Mouse (Mus musculus): ENCODE measurements around the gene Elmo2. TPM values are rescaled to one million over a fixed set of nuclear protein-coding genes. Genes with fewer than 3 reads are reported as not detected.

The Elmo2 gene
- polyA plus RNA-seq, 1 experiment from 2014 or later = 79.9 TPM

GRCm38 (mm10) chr2:165320531-165321150 lies 5.6 kb downstream of the Elmo2 start:
- Histone ChIP-seq H3K36me3 (ENCODE audit: control insufficient read depth, insufficient read depth, low read length) (no peaks in the 10 kb centered on the region), H3K4me1 (ENCODE audit: control insufficient read depth, insufficient read depth, low read length) (peaks cover 67% of the 10 kb centered on the region), H3K9ac (ENCODE audit: low read length) (no peak overlapping the region), H3K27me3 (ENCODE audit: control insufficient read depth, insufficient read depth, low read length) (peaks cover under 1% of the 10 kb centered on the region; the same call in 1 of the 2 replicates), H3K4me2 (no peak overlapping the region), H3K9me3 (ENCODE audit: control insufficient read depth, low read length) (no peaks in the 10 kb centered on the region), H3K4me3 (ENCODE audit: low read depth, low read length) (no peak overlapping the region), H3K27ac (ENCODE audit: low read depth, low read length) (no peak overlapping the region)
- DNase-seq (ENCODE audit: low spot score, missing footprints) (no peak), ATAC-seq (ENCODE audit: low FRiP score) (no peak)
- WGBS = 74% methylated on average over 12 of the region's 12 CpGs

GRCm38 (mm10) chr2:165319503-165319902 lies 6.8 kb downstream of the Elmo2 start:
- DNase-seq (ENCODE audit: low spot score, missing footprints) (peak; percentile 28), ATAC-seq (ENCODE audit: low FRiP score) (no peak)
- H3K9me3 ChIP-seq (ENCODE audit: control insufficient read depth, low read length) = no peaks in the 10 kb centered on the region
- no peak overlapping the region for H3K4me3 ChIP-seq (ENCODE audit: low read depth, low read length)
- 80% methylated on average over 4 of the region's 4 CpGs for WGBS
- H3K4me2 ChIP-seq = no peak overlapping the region
- no peak overlapping the region for H3K9ac ChIP-seq (ENCODE audit: low read length)
- peaks cover 6% of the 10 kb centered on the region for H3K27me3 ChIP-seq (ENCODE audit: control insufficient read depth, insufficient read depth, low read length)
- peaks cover 6% of the 10 kb centered on the region; the same call in 1 of the 2 replicates for H3K36me3 ChIP-seq (ENCODE audit: control insufficient read depth, insufficient read depth, low read length)
- peaks cover 57% of the 10 kb centered on the region for H3K4me1 ChIP-seq (ENCODE audit: control insufficient read depth, insufficient read depth, low read length)
- H3K27ac ChIP-seq (ENCODE audit: low read depth, low read length) = no peak overlapping the region

GRCm38 (mm10) chr2:165318941-165319340 lies 7.3 kb downstream of the Elmo2 start:
- Histone ChIP-seq H3K27me3 (ENCODE audit: control insufficient read depth, insufficient read depth, low read length) (peaks cover 8% of the 10 kb centered on the region), H3K4me2 (no peak overlapping the region), H3K36me3 (ENCODE audit: control insufficient read depth, insufficient read depth, low read length) (peaks cover 9% of the 10 kb centered on the region), H3K9ac (ENCODE audit: low read length) (no peak overlapping the region), H3K4me1 (ENCODE audit: control insufficient read depth, insufficient read depth, low read length) (peaks cover 57% of the 10 kb centered on the region), H3K27ac (ENCODE audit: low read depth, low read length) (no peak overlapping the region), H3K4me3 (ENCODE audit: low read depth, low read length) (no peak overlapping the region), H3K9me3 (ENCODE audit: control insufficient read depth, low read length) (no peaks in the 10 kb centered on the region)
- peak; percentile 73 for DNase-seq (ENCODE audit: low spot score, missing footprints)
- no peak for ATAC-seq (ENCODE audit: low FRiP score)
- 85% methylated on average over 7 of the region's 7 CpGs for WGBS

GRCm38 (mm10) chr2:165317621-165318263 lies 8.5 kb downstream of the Elmo2 start:
- WGBS = 45% methylated on average over 16 of the region's 16 CpGs
- Histone ChIP-seq H3K9ac (ENCODE audit: low read length) (0 out of 2 replicates have a peak overlapping the region, but pooled peaks have one; percentile 22), H3K27me3 (ENCODE audit: control insufficient read depth, insufficient read depth, low read length) (peaks cover 8% of the 10 kb centered on the region), H3K4me3 (ENCODE audit: low read depth, low read length) (no peak overlapping the region), H3K9me3 (ENCODE audit: control insufficient read depth, low read length) (no peaks in the 10 kb centered on the region), H3K36me3 (ENCODE audit: control insufficient read depth, insufficient read depth, low read length) (peaks cover 9% of the 10 kb centered on the region), H3K4me1 (ENCODE audit: control insufficient read depth, insufficient read depth, low read length) (peaks cover 56% of the 10 kb centered on the region), H3K4me2 (peak overlapping the region; percentile 30), H3K27ac (ENCODE audit: low read depth, low read length) (peak overlapping the region; percentile 92)
- DNase-seq (ENCODE audit: low spot score, missing footprints) (peak; percentile 93), ATAC-seq (ENCODE audit: low FRiP score) (no peak)

- DNase-seq (ENCODE audit: low spot score, missing footprints) = peak; percentile 97
Measured at GRCm38 (mm10) chr2:165316837-165317473, 9.3 kb downstream of the Elmo2 start.

GRCm38 (mm10) chr2:165316204-165316603 lies 10.1 kb downstream of the Elmo2 start:
- DNase-seq (ENCODE audit: low spot score, missing footprints) (peak; percentile 87), ATAC-seq (ENCODE audit: low FRiP score) (no peak)
- WGBS = 31% methylated on average over 10 of the region's 10 CpGs
- Histone ChIP-seq H3K27ac (ENCODE audit: low read depth, low read length) (peak overlapping the region; percentile 92), H3K4me1 (ENCODE audit: control insufficient read depth, insufficient read depth, low read length) (peaks cover 51% of the 10 kb centered on the region), H3K36me3 (ENCODE audit: control insufficient read depth, insufficient read depth, low read length) (peaks cover 9% of the 10 kb centered on the region), H3K9ac (ENCODE audit: low read length) (peak overlapping the region; percentile 56), H3K27me3 (ENCODE audit: control insufficient read depth, insufficient read depth, low read length) (peaks cover 13% of the 10 kb centered on the region), H3K4me3 (ENCODE audit: low read depth, low read length) (no peak overlapping the region), H3K9me3 (ENCODE audit: control insufficient read depth, low read length) (no peaks in the 10 kb centered on the region), H3K4me2 (peak overlapping the region; percentile 26)

More at GRCm38 (mm10) chr2:165316837-165317473, 9.3 kb downstream of the Elmo2 start:
- ATAC-seq (ENCODE audit: low FRiP score) = peak; percentile 94
- H3K9me3 ChIP-seq (ENCODE audit: control insufficient read depth, low read length) = no peaks in the 10 kb centered on the region
- H3K27me3 ChIP-seq (ENCODE audit: control insufficient read depth, insufficient read depth, low read length) = peaks cover 13% of the 10 kb centered on the region
- under 1% methylated on average over 9 of the region's 9 CpGs for WGBS
- H3K4me2 ChIP-seq = peak overlapping the region; percentile 30
- H3K4me3 ChIP-seq (ENCODE audit: low read depth, low read length) = peak overlapping the region; percentile 1; the same call in 1 of the 2 replicates
- H3K36me3 ChIP-seq (ENCODE audit: control insufficient read depth, insufficient read depth, low read length) = peaks cover 9% of the 10 kb centered on the region
- H3K9ac ChIP-seq (ENCODE audit: low read length) = peak overlapping the region; percentile 56
- peaks cover 53% of the 10 kb centered on the region for H3K4me1 ChIP-seq (ENCODE audit: control insufficient read depth, insufficient read depth, low read length)
- peak overlapping the region; percentile 92 for H3K27ac ChIP-seq (ENCODE audit: low read depth, low read length)

- no peak overlapping the region for H3K4me3 ChIP-seq (ENCODE audit: low read depth, low read length)
- H3K27me3 ChIP-seq (ENCODE audit: control insufficient read depth, insufficient read depth, low read length) = peaks cover 15% of the 10 kb centered on the region
- peaks cover 9% of the 10 kb centered on the region for H3K36me3 ChIP-seq (ENCODE audit: control insufficient read depth, insufficient read depth, low read length)
- H3K9ac ChIP-seq (ENCODE audit: low read length) = no peak overlapping the region; the same call in 1 of the 2 replicates
- no peak overlapping the region for H3K27ac ChIP-seq (ENCODE audit: low read depth, low read length)
- no peaks in the 10 kb centered on the region for H3K9me3 ChIP-seq (ENCODE audit: control insufficient read depth, low read length)
- 71% methylated on average over 8 of the region's 8 CpGs for WGBS
- H3K4me1 ChIP-seq (ENCODE audit: control insufficient read depth, insufficient read depth, low read length) = peaks cover 58% of the 10 kb centered on the region
- DNase-seq (ENCODE audit: low spot score, missing footprints) (no peak), ATAC-seq (ENCODE audit: low FRiP score) (no peak)
- no peak overlapping the region for H3K4me2 ChIP-seq
Measured at GRCm38 (mm10) chr2:165314197-165314596, 12.1 kb downstream of the Elmo2 start.

GRCm38 (mm10) chr2:165312381-165312780 lies 13.9 kb downstream of the Elmo2 start:
- DNase-seq (ENCODE audit: low spot score, missing footprints) (no peak), ATAC-seq (ENCODE audit: low FRiP score) (no peak)
- no peak overlapping the region for H3K4me3 ChIP-seq (ENCODE audit: low read depth, low read length)
- H3K36me3 ChIP-seq (ENCODE audit: control insufficient read depth, insufficient read depth, low read length) = peaks cover 9% of the 10 kb centered on the region
- WGBS = 64% methylated on average over 7 of the region's 7 CpGs
- no peak overlapping the region for H3K4me2 ChIP-seq
- H3K27me3 ChIP-seq (ENCODE audit: control insufficient read depth, insufficient read depth, low read length) = peaks cover 15% of the 10 kb centered on the region
- no peaks in the 10 kb centered on the region for H3K9me3 ChIP-seq (ENCODE audit: control insufficient read depth, low read length)
- no peak overlapping the region for H3K27ac ChIP-seq (ENCODE audit: low read depth, low read length)
- no peak overlapping the region for H3K9ac ChIP-seq (ENCODE audit: low read length)
- peaks cover 44% of the 10 kb centered on the region for H3K4me1 ChIP-seq (ENCODE audit: control insufficient read depth, insufficient read depth, low read length)

GRCm38 (mm10) chr2:165311577-165311976 lies 14.7 kb downstream of the Elmo2 start:
- peaks cover 9% of the 10 kb centered on the region for H3K36me3 ChIP-seq (ENCODE audit: control insufficient read depth, insufficient read depth, low read length)
- ATAC-seq (ENCODE audit: low FRiP score) = no peak

More at GRCm38 (mm10) chr2:165311577-165311976, 14.7 kb downstream of the Elmo2 start:
- Histone ChIP-seq H3K27ac (ENCODE audit: low read depth, low read length) (no peak overlapping the region), H3K4me2 (no peak overlapping the region), H3K27me3 (ENCODE audit: control insufficient read depth, insufficient read depth, low read length) (peaks cover 15% of the 10 kb centered on the region), H3K4me3 (ENCODE audit: low read depth, low read length) (no peak overlapping the region), H3K4me1 (ENCODE audit: control insufficient read depth, insufficient read depth, low read length) (peaks cover 38% of the 10 kb centered on the region), H3K9ac (ENCODE audit: low read length) (no peak overlapping the region), H3K9me3 (ENCODE audit: control insufficient read depth, low read length) (no peaks in the 10 kb centered on the region)
- DNase-seq (ENCODE audit: low spot score, missing footprints) = no peak
- 74% methylated on average over 12 of the region's 12 CpGs for WGBS
